In the genomic region with DNA sequence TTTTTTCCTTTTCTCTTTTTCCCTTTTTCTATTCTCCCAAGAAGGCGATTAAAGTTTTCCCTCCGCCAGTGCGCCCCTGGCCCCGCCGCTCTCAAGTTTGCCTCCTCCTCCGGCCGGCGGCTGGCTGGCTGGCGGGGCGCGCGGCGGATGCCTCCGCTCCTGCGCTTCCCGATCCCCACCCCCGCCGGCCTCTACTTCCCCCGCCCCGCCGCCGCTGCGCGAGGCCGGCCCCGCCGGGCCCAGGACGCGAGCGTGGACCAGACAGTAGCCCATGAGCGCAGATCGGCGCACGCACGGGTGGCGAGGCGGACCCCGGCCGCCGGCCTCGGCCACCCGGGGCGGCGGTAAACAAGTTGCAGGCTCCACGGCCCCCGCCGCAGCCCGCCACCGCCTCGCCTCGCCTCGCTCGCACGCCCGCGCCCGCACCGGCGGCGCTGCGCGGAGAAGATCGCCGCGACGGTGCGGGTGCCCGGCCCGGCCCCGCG, we compare ENCODE assay signal across 8 mouse cellular contexts. TPM values are rescaled to one million over a fixed set of nuclear protein-coding genes. Genes with fewer than 3 reads are reported as not detected.
A peak's percentile ranks its signal among the peaks of the same experiment; 100 is the strongest.
DNase-seq lines count a peak whose midpoint lies in the region; ATAC-seq and TF ChIP-seq lines count a peak whose summit lies in the region.

No protein-coding gene starts in this region.

- DNase-seq in MEL (ENCODE audit: low read depth, low spot score) = peak; percentile 44
- DNase-seq in cerebellum, adult 9-10 months = peak; percentile 22
- peak; percentile 28 to 31 for DNase-seq in frontal cortex, postnatal 25 days (ENCODE audit: low spot score in 2 of 2)
- peak; percentile 16 to 86 for DNase-seq in left cerebral cortex, postnatal 10 days (ENCODE audit: extremely low spot score in 1 of 2, low spot score in 2 of 2)
- DNase-seq in right cerebral cortex, postnatal 36 days (ENCODE audit: low spot score in 2 of 2) = peak; percentile 28
- peak; percentile 64 to 72 for DNase-seq in urinary bladder, postnatal 4 days (ENCODE audit: low spot score in 2 of 2)

- peaks cover 7% of the 10 kb centered on the region; the same call in 1 of the 2 replicates for H3K79me2 ChIP-seq in MEL (ENCODE audit: control insufficient read depth, insufficient read depth, low read length, poor library complexity)

- H3K9me3 ChIP-seq in MEL (replicated peaks; ENCODE audit: insufficient read depth, low read length) = no peaks in the 10 kb centered on the region
- H3K9me3 ChIP-seq in hindbrain, embryonic 13.5 days = no peaks in the 10 kb centered on the region

- no peaks in the 10 kb centered on the region for H3K36me3 ChIP-seq in MEL (ENCODE audit: control insufficient read depth in 1 of 2, insufficient read depth in 2 of 2, low read length in 2 of 2)
- H3K36me3 ChIP-seq in hindbrain, embryonic 13.5 days = no peaks in the 10 kb centered on the region; the same call in 1 of the 2 replicates

- no peak for TF ChIP-seq CTCF in MEL (IDR thresholded peaks at IDR 0.05 in 2 of 3, conservative IDR thresholded peaks at IDR 0.05 in 1 of 3; ENCODE audit: control insufficient read depth in 1 of 3, insufficient read depth in 1 of 3, low read depth in 2 of 3, low read length in 3 of 3, poor library complexity in 1 of 3, severe bottlenecking in 1 of 3)

- H3K27me3 ChIP-seq in MEL (ENCODE audit: control insufficient read depth in 1 of 2, insufficient read depth in 2 of 2, low read length in 2 of 2) = no peaks in the 10 kb centered on the region
- H3K27me3 ChIP-seq in hindbrain, embryonic 13.5 days = no peaks in the 10 kb centered on the region

- TF ChIP-seq POLR2A in MEL (IDR thresholded peaks at IDR 0.05; ENCODE audit: control insufficient read depth in 1 of 2, insufficient read depth in 1 of 2, low read depth in 1 of 2, low read length in 2 of 2, poor library complexity in 1 of 2) = no peak

- H3K4me3 ChIP-seq in MEL (ENCODE audit: control insufficient read depth in 1 of 2, insufficient read depth in 1 of 2, low read depth in 2 of 2, low read length in 2 of 2) = peak overlapping the region; percentile 35 to 89
- H3K4me3 ChIP-seq in hindbrain, embryonic 13.5 days = peak overlapping the region; percentile 84

- peak overlapping the region; percentile 99 for H3K4me2 ChIP-seq in hindbrain, embryonic 13.5 days

- intact Hi-C loops in left cerebral cortex, postnatal 10 days (cut with DNase I) = loop anchor here (2.0 to 5.0 kb wide), 6 partner anchors 118 to 623 kb away; a partner anchor contains a TSS

- TF ChIP-seq EP300 in MEL (IDR thresholded peaks at IDR 0.05; ENCODE audit: low read depth in 1 of 2, low read length in 2 of 2) = no peak

- peak overlapping the region; percentile 80 for H3K9ac ChIP-seq in MEL (ENCODE audit: control insufficient read depth, low read depth, low read length, poor library complexity, severe bottlenecking)
- peak overlapping the region; percentile 92 for H3K9ac ChIP-seq in hindbrain, embryonic 13.5 days

- no peak for TF ChIP-seq RAD21 in MEL (IDR thresholded peaks at IDR 0.05; ENCODE audit: low read depth, low read length)

- ATAC-seq in hindbrain, embryonic 13.5 days (ENCODE audit: low FRiP score) = peak; percentile 44
- ATAC-seq in megakaryocyte, adult 5-6 weeks (ENCODE audit: poor library complexity, severe bottlenecking) = peak; percentile 39

- H3K4me1 ChIP-seq in MEL (ENCODE audit: control insufficient read depth in 1 of 2, insufficient read depth in 2 of 2, low read length in 2 of 2) = no peaks in the 10 kb centered on the region
- H3K4me1 ChIP-seq in hindbrain, embryonic 13.5 days (replicated peaks) = peaks cover 29% of the 10 kb centered on the region

- under 1% methylated on average over 68 of the region's 71 CpGs for WGBS in hindbrain, embryonic 13.5 days

- peak overlapping the region; percentile 45 for H3K27ac ChIP-seq in MEL (ENCODE audit: control insufficient read depth, low read depth, low read length)
- H3K27ac ChIP-seq in hindbrain, embryonic 13.5 days = peak overlapping the region; percentile 94

TF ChIP-seq in MEL, 35 proteins besides CTCF, POLR2A, EP300 and RAD21:
- no peak for TF ChIP-seq NRF1 (IDR thresholded peaks at IDR 0.05; ENCODE audit: insufficient read depth, low read depth, low read length, poor library complexity, severe bottlenecking)
- TF ChIP-seq ZNF384 (IDR thresholded peaks at IDR 0.05; ENCODE audit: low read depth, low read length) = no peak
- no peak for TF ChIP-seq ELF1 (IDR thresholded peaks at IDR 0.05; ENCODE audit: low read depth, low read length)
- no peak for TF ChIP-seq MAFK (IDR thresholded peaks at IDR 0.05; ENCODE audit: borderline replicate concordance, low read depth, low read length)
- TF ChIP-seq MYB (IDR thresholded peaks at IDR 0.05; ENCODE audit: low read depth, low read length) = no peak
- TF ChIP-seq JUND (IDR thresholded peaks at IDR 0.05; ENCODE audit: low read depth, low read length) = no peak
- no peak; the same call in 1 of the 2 replicates for TF ChIP-seq SIN3A (IDR thresholded peaks at IDR 0.05; ENCODE audit: low read length)
- TF ChIP-seq ZMIZ1 (IDR thresholded peaks at IDR 0.05; ENCODE audit: low read depth, low read length) = no peak
- no peak for TF ChIP-seq CHD2 (IDR thresholded peaks at IDR 0.05; ENCODE audit: low read length)
- no peak for TF ChIP-seq HCFC1 (IDR thresholded peaks at IDR 0.05; ENCODE audit: low read depth, low read length)
- TF ChIP-seq CHD1 (IDR thresholded peaks at IDR 0.05; ENCODE audit: low read depth, low read length) = no peak
- TF ChIP-seq USF1 (IDR thresholded peaks at IDR 0.05; ENCODE audit: low read depth, low read length) = no peak
- TF ChIP-seq SMC3 (IDR thresholded peaks at IDR 0.05; ENCODE audit: low read depth, low read length) = no peak
- TF ChIP-seq POLR2AphosphoS2 (IDR thresholded peaks at IDR 0.05; ENCODE audit: low read length) = no peak
- TF ChIP-seq MYC (IDR thresholded peaks at IDR 0.05; ENCODE audit: low read depth, low read length) = no peak

RNA-seq across cellular contexts. Expression of a gene that starts 1.8 kb away (rescaled TPM):
- total RNA-seq in MEL (2012; rRNA removed) = 1.8 and 2.2 TPM in 2 replicates
- polyA plus RNA-seq in MEL (2012; ENCODE audit: insufficient read depth in 1 of 2, insufficient read length in 2 of 2, low read depth in 1 of 2, low replicate concordance in 2 of 2, missing spikeins in 1 of 2) = 1 to 10 TPM in 1 of 2 experiments, not detected in 1; 3.5 TPM
- polyA plus RNA-seq in hindbrain, embryonic 13.5 days (2015; fragmentation: Nextera tagmentation; extraction: Ambion mirVana) = 24.1 and 24.3 TPM in 2 replicates
- total RNA-seq in left cerebral cortex, postnatal 10 days (2021) = 10 to 100 TPM; 33.5 to 39.4 TPM
- 10.6 and 15.7 TPM in 2 replicates for total RNA-seq in megakaryocyte, adult 5-6 weeks (2015)
- total RNA-seq in megakaryocyte, adult 5-6 weeks (2017) = 17.2 and 17.3 TPM in 2 replicates

Comparison
In these comparisons a context has a peak if more than half of its experiments do, and no peak if none do; other contexts are left out.
1. Peak in every context shown above with its lines: DNase-seq, ATAC-seq, H3K4me3 ChIP-seq and H3K27ac ChIP-seq.